Mouse (Mus musculus) forebrain, embryonic 10.5 days (tissue): ENCODE results near the gene Cldn8. TPM values are rescaled to one million over a fixed set of nuclear protein-coding genes. Genes with fewer than 3 reads are reported as not detected.

ENCODE experiments used
- DNase-seq: peaks from one replicate; pipeline ENCODE4 v3.0.0-alpha.2; 2017; ENCODE audit warnings: low spot score; ENCODE audit errors: extremely low spot score
- H3K27ac ChIP-seq: fragments of 300-500 bp; sonication (generic); 2 replicates; pipeline ENCODE4 v1.5.1; 2016; ENCODE audit warnings: mild to moderate bottlenecking
- H3K27me3 ChIP-seq: fragments of 300-500 bp; sonication (generic); 2 replicates; pipeline ENCODE4 v1.6.1; 2016; ENCODE audit warnings: mild to moderate bottlenecking; ENCODE audit not compliant: poor library complexity, severe bottlenecking
- H3K36me3 ChIP-seq: fragments of 300-500 bp; sonication (generic); replicated peaks from 2 replicates; pipeline ENCODE4 v1.6.1; 2016; ENCODE audit warnings: mild to moderate bottlenecking, moderate library complexity
- H3K4me1 ChIP-seq: fragments of 300-500 bp; sonication (generic); 2 replicates; pipeline ENCODE4 v1.6.1; 2016
- H3K4me3 ChIP-seq: fragments of 300-500 bp; sonication (generic); 2 replicates; pipeline ENCODE4 v1.5.1; 2016; ENCODE audit warnings: mild to moderate bottlenecking, moderate library complexity
- H3K9me3 ChIP-seq: fragments of 300-500 bp; sonication (generic); 2 replicates; pipeline ENCODE4 v1.6.1; 2016; ENCODE audit warnings: mild to moderate bottlenecking, moderate library complexity
- WGBS: fragments of 180-500 bp; shearing (Covaris S2); methylation state at CpG from one replicate; pipeline ENCODE4 v1.1.7; 2016; 5-methylcytosine and 5-hydroxymethylcytosine counted together
- polyA plus RNA-seq: library from polyadenylated mRNA; unstranded; fragments of >200 nt; fragmentation: Nextera tagmentation; extraction: Ambion mirVana; gene quantifications from 2 replicates; pipeline ENCODE4 v1.2.1, GENCODE M21; 2016

Cldn8 gene
- 1.4 TPM in 2 replicates for polyA plus RNA-seq

DNA sequence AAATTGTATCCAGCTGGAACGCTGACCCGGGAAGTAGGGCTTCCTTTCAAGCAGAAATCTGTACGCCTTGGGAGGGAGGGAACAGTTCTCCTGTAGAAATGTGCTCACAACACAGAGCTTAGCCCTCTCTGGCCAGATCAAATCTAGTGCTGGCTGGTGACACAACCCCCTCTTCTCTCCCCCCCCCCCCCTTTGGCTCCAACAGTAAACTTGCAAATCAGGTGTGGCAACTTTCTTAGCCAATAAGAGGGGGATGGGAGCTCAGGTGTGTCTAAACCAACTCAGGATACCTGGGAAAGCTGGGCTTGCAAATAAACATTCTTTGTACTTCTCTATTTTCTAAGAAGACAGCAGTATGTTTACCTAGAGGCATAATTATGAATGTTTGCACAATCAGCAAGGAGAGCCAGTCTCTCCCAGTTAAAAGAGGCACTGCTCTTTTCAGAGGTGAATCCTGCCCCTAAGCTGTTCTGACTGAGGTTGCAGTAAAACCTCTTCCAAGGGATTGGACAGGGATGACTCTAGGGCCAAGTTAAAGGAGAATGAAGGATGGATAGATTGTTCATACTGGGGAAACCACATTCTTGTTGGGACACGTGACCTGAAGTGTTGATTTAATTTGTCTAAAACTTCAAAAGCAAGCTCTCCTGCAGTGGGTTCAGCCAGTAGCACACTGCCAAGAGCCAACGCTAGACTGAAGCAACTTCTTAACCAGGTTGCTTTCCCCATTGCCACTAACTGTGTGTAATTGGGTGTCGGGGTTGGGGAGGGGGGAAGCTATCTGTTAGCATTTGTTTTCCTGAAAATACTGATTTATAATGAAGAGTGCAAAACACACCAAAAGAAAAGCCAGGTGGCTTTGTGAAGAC, at the start of gene Cldn8:
Gene Cldn8 (minus strand): TSS at position 139 of the 869 bp plus-strand sequence.
- H3K36me3 ChIP-seq: no peaks in the 10 kb centered on the region
- peaks cover 23% of the 10 kb centered on the region for H3K4me1 ChIP-seq
- peak within 1 kb of the TSS; percentile 40; the same call in 1 of the 2 replicates for H3K27ac ChIP-seq
- H3K4me3 ChIP-seq: no peak within 1 kb of the TSS
- no peak for DNase-seq
- 72% methylated on average over 6 of the region's 6 CpGs for WGBS
- H3K27me3 ChIP-seq: no peaks in the 10 kb centered on the region; the same call in 1 of the 2 replicates
- H3K9me3 ChIP-seq: no peaks in the 10 kb centered on the region

DNA sequence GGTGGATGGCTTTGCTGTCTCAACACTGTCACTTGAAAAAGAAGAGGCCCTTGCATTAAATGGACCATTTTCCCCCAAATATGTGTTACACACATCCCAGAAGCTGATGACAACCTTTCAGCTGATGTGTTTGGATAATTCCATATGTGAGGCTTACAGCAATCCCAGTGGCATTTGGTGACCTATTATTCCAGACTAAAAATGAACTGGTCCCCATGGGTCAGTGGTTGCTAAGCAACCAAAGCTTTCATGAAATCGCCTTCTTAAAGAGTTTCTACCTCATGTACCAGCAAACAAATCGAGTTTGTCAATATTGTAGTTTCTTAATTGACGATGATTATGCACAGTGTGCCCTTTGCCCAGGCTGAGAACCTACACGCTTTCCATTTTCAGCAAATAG, 49.7 kb upstream of the Cldn8 start:
- H3K4me3 ChIP-seq: no peak overlapping the region
- no peak for DNase-seq
- 80% methylated on average over 4 of the region's 4 CpGs for WGBS

GRCm38 (mm10) chr16:88611922-88612321, 48.9 kb upstream of the Cldn8 start, which contains the start of gene Krtap24-1:
Krtap24-1 (minus strand) TSS chr16:88612279.
- H3K36me3 ChIP-seq: no peaks in the 10 kb centered on the region
- no peak for DNase-seq
- WGBS: 91% methylated on average over 8 of the region's 8 CpGs
- no peak within 1 kb of the TSS for H3K4me3 ChIP-seq
- H3K4me1 ChIP-seq: peaks cover 4% of the 10 kb centered on the region; the same call in 1 of the 2 replicates
- no peaks in the 10 kb centered on the region for H3K27me3 ChIP-seq
- H3K27ac ChIP-seq: no peak within 1 kb of the TSS
- H3K9me3 ChIP-seq: no peaks in the 10 kb centered on the region

More for the DNA sequence above, 49.7 kb upstream of the Cldn8 start:
- no peaks in the 10 kb centered on the region for H3K27me3 ChIP-seq
- H3K27ac ChIP-seq: no peak overlapping the region
- peaks cover 4% of the 10 kb centered on the region; the same call in 1 of the 2 replicates for H3K4me1 ChIP-seq
- no peaks in the 10 kb centered on the region for H3K9me3 ChIP-seq
- no peaks in the 10 kb centered on the region for H3K36me3 ChIP-seq

DNA sequence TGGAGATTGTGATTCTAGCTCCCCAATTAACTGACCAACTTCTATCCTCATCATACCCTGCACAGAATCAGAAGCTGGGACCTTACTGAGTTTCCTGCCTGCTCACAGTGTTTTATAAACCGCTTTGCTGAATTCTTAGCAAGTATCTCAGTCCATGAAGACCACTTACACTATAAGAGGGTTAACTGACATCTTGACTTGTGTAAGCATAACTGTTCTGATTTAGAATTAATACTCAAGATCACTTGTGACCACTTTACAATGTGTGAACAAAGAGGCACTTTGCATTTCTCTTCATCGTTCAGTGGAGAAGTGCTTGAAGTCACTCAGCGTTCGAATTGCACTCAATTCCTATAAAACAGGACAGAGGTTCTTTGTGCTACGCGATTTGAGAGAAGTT, 41.6 kb upstream of the Cldn8 start:
- H3K36me3 ChIP-seq: no peaks in the 10 kb centered on the region
- H3K9me3 ChIP-seq: no peaks in the 10 kb centered on the region
- no peaks in the 10 kb centered on the region for H3K27me3 ChIP-seq
- no peak overlapping the region for H3K27ac ChIP-seq
- H3K4me1 ChIP-seq: peaks cover 21% of the 10 kb centered on the region
- 90% methylated on average over 6 of the region's 6 CpGs for WGBS
- no peak overlapping the region for H3K4me3 ChIP-seq
- no peak for DNase-seq

DNA sequence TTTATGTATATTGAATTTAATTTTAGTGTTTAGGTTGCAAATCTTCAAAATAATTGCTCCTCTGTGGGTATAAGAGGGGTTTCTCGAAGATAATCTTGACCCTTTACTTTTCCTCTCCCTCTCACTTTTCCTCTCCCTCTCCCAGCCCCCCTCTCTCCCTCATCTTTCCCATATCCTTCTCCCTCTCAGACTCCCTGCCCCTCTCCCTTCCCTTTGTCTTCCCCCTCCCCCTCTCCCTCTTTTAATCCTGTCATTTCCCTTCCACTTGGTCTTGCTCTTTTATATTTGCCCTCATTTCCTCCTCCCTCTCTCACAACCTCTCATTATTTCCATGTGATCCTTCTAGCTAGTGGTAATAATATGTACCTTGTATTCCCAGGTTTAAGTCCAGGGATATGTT, 39.5 kb upstream of the Cldn8 start:
- WGBS: 44% methylated on average over 1 of the region's 1 CpGs
- no peaks in the 10 kb centered on the region for H3K36me3 ChIP-seq

GRCm38 (mm10) chr16:88600303-88600702, 37.3 kb upstream of the Cldn8 start:
- no peaks in the 10 kb centered on the region for H3K36me3 ChIP-seq
- H3K27ac ChIP-seq: no peak overlapping the region
- 87% methylated on average over 8 of the region's 8 CpGs for WGBS
- H3K9me3 ChIP-seq: no peaks in the 10 kb centered on the region
- no peak for DNase-seq
- H3K4me3 ChIP-seq: no peak overlapping the region
- H3K27me3 ChIP-seq: no peaks in the 10 kb centered on the region
- peaks cover 22% of the 10 kb centered on the region for H3K4me1 ChIP-seq

More for the DNA sequence above, 39.5 kb upstream of the Cldn8 start:
- Histone ChIP-seq H3K4me1 (peaks cover 22% of the 10 kb centered on the region), H3K27ac (no peak overlapping the region), H3K4me3 (no peak overlapping the region), H3K9me3 (no peaks in the 10 kb centered on the region), H3K27me3 (no peaks in the 10 kb centered on the region)
- no peak for DNase-seq

GRCm38 (mm10) chr16:88599504-88600237, 36.7 kb upstream of the Cldn8 start:
- H3K36me3 ChIP-seq: no peaks in the 10 kb centered on the region
- 76% methylated on average over 16 of the region's 16 CpGs for WGBS
- peaks cover 22% of the 10 kb centered on the region for H3K4me1 ChIP-seq

GRCm38 (mm10) chr16:88592758-88593157, 29.8 kb upstream of the Cldn8 start:
- no peaks in the 10 kb centered on the region for H3K9me3 ChIP-seq
- DNase-seq: no peak
- no peak overlapping the region for H3K27ac ChIP-seq
- no peak overlapping the region for H3K4me3 ChIP-seq
- H3K36me3 ChIP-seq: no peaks in the 10 kb centered on the region
- H3K4me1 ChIP-seq: no peaks in the 10 kb centered on the region
- H3K27me3 ChIP-seq: no peaks in the 10 kb centered on the region

More at GRCm38 (mm10) chr16:88599504-88600237, 36.7 kb upstream of the Cldn8 start:
- Histone ChIP-seq H3K27ac (no peak overlapping the region), H3K27me3 (no peaks in the 10 kb centered on the region), H3K4me3 (no peak overlapping the region), H3K9me3 (no peaks in the 10 kb centered on the region)
- DNase-seq: no peak

- H3K9me3 ChIP-seq: no peaks in the 10 kb centered on the region
- H3K27ac ChIP-seq: no peak overlapping the region
- no peak for DNase-seq
- WGBS: 96% methylated on average over 9 of the region's 9 CpGs
- H3K4me3 ChIP-seq: no peak overlapping the region
- H3K36me3 ChIP-seq: no peaks in the 10 kb centered on the region
- 0 out of 2 replicates have a peak, but pooled peaks cover 5% of the 10 kb centered on the region for H3K4me1 ChIP-seq
- H3K27me3 ChIP-seq: no peaks in the 10 kb centered on the region
These were observed 20.4 kb upstream of the Cldn8 start for GRCm38 (mm10) chr16:88583338-88583737.

DNA sequence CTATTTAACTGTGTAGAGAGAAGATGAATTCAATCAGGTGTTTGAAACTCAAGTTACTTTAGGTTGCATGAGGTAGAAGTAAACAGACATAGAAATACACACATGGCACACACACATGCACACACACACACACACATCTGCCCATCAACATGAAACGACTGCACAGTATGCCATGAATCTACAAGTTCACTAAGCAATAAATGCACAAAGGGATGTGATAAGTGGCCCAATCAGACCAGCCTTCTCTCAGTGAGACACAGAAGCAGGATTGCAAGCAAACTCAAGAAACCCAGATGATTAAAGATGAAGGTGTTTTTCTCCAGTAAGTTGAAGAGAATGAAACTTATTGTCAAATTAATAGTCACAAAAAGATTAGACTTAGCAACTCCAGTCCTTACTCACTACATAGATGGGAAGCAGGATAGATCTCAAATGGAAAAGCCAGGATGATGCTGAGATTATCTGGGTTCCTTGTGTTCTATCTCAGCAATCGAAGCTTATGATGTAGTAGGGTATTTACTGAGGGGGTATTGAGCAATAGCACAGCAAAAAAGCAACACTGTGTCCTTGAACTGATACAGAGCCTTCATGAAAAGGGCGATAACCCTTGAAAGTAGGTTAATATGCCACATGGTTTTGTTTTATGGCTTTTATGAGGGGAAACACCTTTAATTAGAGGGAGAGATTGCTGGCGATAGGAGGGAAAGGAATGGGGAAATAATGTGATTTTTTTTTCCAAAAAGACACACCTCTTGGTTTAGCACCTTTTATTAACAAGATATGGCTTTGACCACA, 13.1 kb upstream of the Cldn8 start:
- no peaks in the 10 kb centered on the region for H3K27me3 ChIP-seq
- 87% methylated on average over 4 of the region's 4 CpGs for WGBS
- no peaks in the 10 kb centered on the region for H3K36me3 ChIP-seq
- no peak overlapping the region for H3K27ac ChIP-seq
- DNase-seq: no peak
- no peaks in the 10 kb centered on the region for H3K4me1 ChIP-seq
- H3K4me3 ChIP-seq: no peak overlapping the region
- H3K9me3 ChIP-seq: no peaks in the 10 kb centered on the region

DNA sequence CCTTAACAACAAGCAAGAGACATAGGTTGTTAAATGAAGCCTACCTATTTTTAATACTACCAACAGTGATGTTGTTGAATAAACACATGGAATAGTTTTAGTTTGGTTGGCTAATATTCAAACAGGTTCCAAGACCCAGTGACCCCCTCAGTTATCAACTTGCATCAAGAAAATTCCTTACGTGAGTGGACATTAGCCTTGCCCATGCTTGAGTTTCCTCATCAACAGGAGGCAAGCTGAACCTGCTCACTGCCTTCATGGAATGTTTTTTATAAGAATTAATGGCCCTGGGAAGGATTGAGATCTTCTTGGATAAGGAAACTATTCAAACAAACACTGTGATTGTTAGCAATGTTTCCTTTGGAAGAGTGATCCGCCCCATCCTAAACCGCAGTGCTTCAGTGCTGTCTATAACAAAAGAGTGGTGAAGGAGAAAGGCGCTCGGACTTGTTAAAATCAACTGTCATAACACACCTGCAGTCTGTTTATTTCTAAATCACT, 10.0 kb upstream of the Cldn8 start:
- H3K27ac ChIP-seq: no peak overlapping the region
- DNase-seq: no peak
- H3K36me3 ChIP-seq: no peaks in the 10 kb centered on the region
- no peaks in the 10 kb centered on the region for H3K27me3 ChIP-seq
- no peaks in the 10 kb centered on the region for H3K9me3 ChIP-seq
- no peaks in the 10 kb centered on the region for H3K4me1 ChIP-seq
- WGBS: 92% methylated on average over 5 of the region's 5 CpGs
- no peak overlapping the region for H3K4me3 ChIP-seq

DNA sequence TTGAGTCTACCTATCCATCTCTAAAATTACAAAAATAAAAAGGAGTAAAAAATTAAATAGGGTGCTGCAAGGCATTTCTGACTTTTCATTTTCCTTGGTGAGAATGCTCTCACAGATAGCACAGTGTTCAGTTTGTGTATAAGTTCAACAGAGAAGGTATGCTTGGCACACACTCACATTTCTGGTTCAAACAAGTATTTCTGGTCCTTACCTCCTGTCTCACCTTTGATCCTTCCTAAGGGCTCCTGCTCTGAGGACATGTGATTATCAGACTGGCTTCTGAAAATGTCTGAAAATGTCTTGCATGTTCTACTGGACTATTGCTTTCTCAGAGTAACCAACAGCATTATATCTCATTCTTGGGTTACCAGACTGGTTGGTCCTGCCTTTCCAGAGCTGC, 7.2 kb upstream of the Cldn8 start:
- Histone ChIP-seq H3K4me1 (no peaks in the 10 kb centered on the region), H3K27me3 (no peaks in the 10 kb centered on the region), H3K27ac (no peak overlapping the region), H3K9me3 (no peaks in the 10 kb centered on the region), H3K4me3 (no peak overlapping the region), H3K36me3 (no peaks in the 10 kb centered on the region)
- no peak for DNase-seq
